8 mouse cellular contexts compared by ENCODE assay signal in the genomic region with DNA sequence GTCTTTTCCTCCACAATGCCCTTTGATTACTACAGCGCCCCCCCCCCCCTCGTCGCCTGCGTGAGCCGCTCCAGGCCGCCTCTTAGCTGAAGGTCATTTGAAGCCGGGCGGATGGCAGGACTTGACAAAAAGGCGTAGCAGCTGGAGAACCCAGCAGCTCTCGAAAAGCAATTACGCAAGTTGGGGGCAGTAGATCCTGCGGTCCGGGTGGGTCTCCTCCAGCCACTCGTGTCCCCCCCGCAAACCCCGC. TPM values are rescaled to one million over a fixed set of nuclear protein-coding genes. Genes with fewer than 3 reads are reported as not detected.
DNase-seq lines count a peak whose midpoint lies in the region; ATAC-seq and TF ChIP-seq lines count a peak whose summit lies in the region.

No protein-coding gene starts in this region.

- under 1% methylated on average over 15 of the region's 16 CpGs for WGBS in liver, embryonic 11.5 days
- 1% methylated on average over 15 of the region's 16 CpGs for WGBS in stomach, embryonic 16.5 days

- peak overlapping the region; percentile 68 for H3K4me3 ChIP-seq in gastrocnemius, adult 2 months
- H3K4me3 ChIP-seq in testis, adult 2 months (ENCODE audit: control insufficient read depth, low read depth, low read length): peak overlapping the region; percentile 99
- peak overlapping the region; percentile 98 for H3K4me3 ChIP-seq in liver, embryonic 11.5 days (ENCODE audit: low read depth, low read length)
- peak overlapping the region; percentile 96 for H3K4me3 ChIP-seq in stomach, embryonic 16.5 days (replicated peaks; ENCODE audit: low read length)

- TF ChIP-seq CTCF in gastrocnemius, adult 2 months (IDR thresholded peaks at IDR 0.05): no peak
- no peak for TF ChIP-seq CTCF in testis, adult 2 months (IDR thresholded peaks at IDR 0.05; ENCODE audit: control insufficient read depth, insufficient read depth, insufficient replicate concordance, low read depth, low read length)

- peak overlapping the region; percentile 84 for H3K4me2 ChIP-seq in liver, embryonic 11.5 days
- peak overlapping the region; percentile 80 for H3K4me2 ChIP-seq in stomach, embryonic 16.5 days (ENCODE audit: low read depth, low read length)

- peak; percentile 49 for ATAC-seq in liver, embryonic 11.5 days (replicated peaks; ENCODE audit: low FRiP score)
- peak; percentile 45 for ATAC-seq in stomach, embryonic 16.5 days (ENCODE audit: insufficient read depth, low FRiP score)

- DNase-seq in gastrocnemius, adult 2 months: no peak
- DNase-seq in gastrocnemius, postnatal 25 days: no peak
- DNase-seq in testis, postnatal 10 days (ENCODE audit: low spot score): no peak
- DNase-seq in liver, embryonic 11.5 days (ENCODE audit: low spot score): no peak
- DNase-seq in urinary bladder, postnatal 10 days (ENCODE audit: low spot score): no peak
- no peak for DNase-seq in cerebellum, adult 11 months

- peaks cover 7% of the 10 kb centered on the region for H3K4me1 ChIP-seq in testis, adult 2 months (ENCODE audit: control insufficient read depth, insufficient read depth, low read length)
- peaks cover 21% of the 10 kb centered on the region for H3K4me1 ChIP-seq in liver, embryonic 11.5 days (replicated peaks; ENCODE audit: control insufficient read depth, insufficient read depth, low read length)
- peaks cover 17% of the 10 kb centered on the region for H3K4me1 ChIP-seq in stomach, embryonic 16.5 days (ENCODE audit: control insufficient read depth, insufficient read depth, low read length)

- no peaks in the 10 kb centered on the region for H3K36me3 ChIP-seq in testis, adult 2 months (ENCODE audit: control insufficient read depth, insufficient read depth, low read length)
- H3K36me3 ChIP-seq in liver, embryonic 11.5 days (ENCODE audit: control insufficient read depth, insufficient read depth, low read length): peaks cover 8% of the 10 kb centered on the region
- peaks cover 9% of the 10 kb centered on the region; the same call in 1 of the 2 replicates for H3K36me3 ChIP-seq in stomach, embryonic 16.5 days (ENCODE audit: control insufficient read depth, insufficient read depth, low read length)

- intact Hi-C loops in gastrocnemius, adult 2 months (cut with DNase I): loop anchor here (2.0 kb wide), 1 partner anchor 22 kb away; the partner anchor contains the start of genes Bag1 and Chmp5

- H3K9ac ChIP-seq in liver, embryonic 11.5 days (ENCODE audit: low read depth, low read length): peak overlapping the region; percentile 81
- H3K9ac ChIP-seq in stomach, embryonic 16.5 days (ENCODE audit: low read length): peak overlapping the region; percentile 93

- H3K27ac ChIP-seq in gastrocnemius, adult 2 months: peak overlapping the region; percentile 96
- H3K27ac ChIP-seq in testis, adult 2 months (ENCODE audit: control insufficient read depth, insufficient read depth, low read depth, low read length): peak overlapping the region; percentile 96
- H3K27ac ChIP-seq in liver, embryonic 11.5 days (ENCODE audit: low read depth, low read length): peak overlapping the region; percentile 96
- H3K27ac ChIP-seq in stomach, embryonic 16.5 days (ENCODE audit: low read length): peak overlapping the region; percentile 97

- no peaks in the 10 kb centered on the region for H3K27me3 ChIP-seq in testis, adult 2 months (ENCODE audit: control insufficient read depth, insufficient read depth, low read length)
- no peaks in the 10 kb centered on the region for H3K27me3 ChIP-seq in liver, embryonic 11.5 days (replicated peaks; ENCODE audit: control insufficient read depth, insufficient read depth, low read length)
- H3K27me3 ChIP-seq in stomach, embryonic 16.5 days (ENCODE audit: control insufficient read depth, insufficient read depth, low read length): no peaks in the 10 kb centered on the region

- no peaks in the 10 kb centered on the region for H3K9me3 ChIP-seq in liver, embryonic 11.5 days (ENCODE audit: control insufficient read depth, low read length)
- H3K9me3 ChIP-seq in stomach, embryonic 16.5 days (replicated peaks; ENCODE audit: control insufficient read depth, low read length): no peaks in the 10 kb centered on the region

- no peak for TF ChIP-seq POLR2A in testis, adult 2 months (IDR thresholded peaks at IDR 0.05; ENCODE audit: control insufficient read depth, low read depth, low read length)

RNA-seq across cellular contexts. Expression of gene Nfx1, which starts 0.2 kb away (rescaled TPM):
- 10 to 100 TPM; 22.6 to 22.7 TPM for total RNA-seq in gastrocnemius, adult 2 months (2021)
- 10 to 100 TPM; 15.7 to 17.0 TPM for total RNA-seq in gastrocnemius, postnatal 25 days (2021)
- polyA plus RNA-seq in testis, adult 2 months (2012; rRNA removed): 28.2 and 29.5 TPM in 2 replicates
- polyA plus RNA-seq in liver, embryonic 11.5 days (2014; fragmentation: Nextera tagmentation; extraction: Ambion mirVana): 89.0 and 97.5 TPM in 2 replicates
- 83.2 and 89.7 TPM in 2 replicates for polyA plus RNA-seq in stomach, embryonic 16.5 days (2015; fragmentation: Nextera tagmentation; extraction: Ambion mirVana)

RNA-seq across cellular contexts. Expression of gene Chmp5, which starts 22.3 kb away (rescaled TPM):
- total RNA-seq in gastrocnemius, adult 2 months (2021): 10 to 100 TPM; 19.8 to 24.3 TPM
- 10 to 100 TPM; 20.4 to 24.0 TPM for total RNA-seq in gastrocnemius, postnatal 25 days (2021)
- 18.0 and 19.0 TPM in 2 replicates for polyA plus RNA-seq in testis, adult 2 months (2012; rRNA removed)
- polyA plus RNA-seq in liver, embryonic 11.5 days (2014; fragmentation: Nextera tagmentation; extraction: Ambion mirVana): 70.7 and 74.6 TPM in 2 replicates
- 109 and 118 TPM in 2 replicates for polyA plus RNA-seq in stomach, embryonic 16.5 days (2015; fragmentation: Nextera tagmentation; extraction: Ambion mirVana)

RNA-seq across cellular contexts. Expression of gene Bag1, which starts 22.4 kb away (rescaled TPM):
- total RNA-seq in gastrocnemius, adult 2 months (2021): 100 to 1,000 TPM; 201 to 232 TPM
- total RNA-seq in gastrocnemius, postnatal 25 days (2021): 100 to 1,000 TPM; 177 to 180 TPM
- polyA plus RNA-seq in testis, adult 2 months (2012; rRNA removed): 229 and 254 TPM in 2 replicates
- polyA plus RNA-seq in liver, embryonic 11.5 days (2014; fragmentation: Nextera tagmentation; extraction: Ambion mirVana): 219 and 225 TPM in 2 replicates
- 184 and 197 TPM in 2 replicates for polyA plus RNA-seq in stomach, embryonic 16.5 days (2015; fragmentation: Nextera tagmentation; extraction: Ambion mirVana)

RNA-seq across cellular contexts. Expression of gene Spink4, which starts 50.7 kb away (rescaled TPM):
- not detected for total RNA-seq in gastrocnemius, adult 2 months (2021)
- total RNA-seq in gastrocnemius, postnatal 25 days (2021): not detected
- 5.1 and 11.1 TPM in 2 replicates for polyA plus RNA-seq in testis, adult 2 months (2012; rRNA removed)
- not detected in 2 replicates for polyA plus RNA-seq in liver, embryonic 11.5 days (2014; fragmentation: Nextera tagmentation; extraction: Ambion mirVana)
- polyA plus RNA-seq in stomach, embryonic 16.5 days (2015; fragmentation: Nextera tagmentation; extraction: Ambion mirVana): 36.1 and 40.3 TPM in 2 replicates
